Mouse (Mus musculus) testis, postnatal 14 days (tissue): ENCODE measurements around the gene Lcn11.

Experiments
- DNase-seq: peaks from one replicate; pipeline ENCODE4 v3.0.0; 2021; ENCODE audit warnings: low spot score

Gene Lcn11

GRCm38 (mm10) chr2:25828344-25828947, 51.6 kb downstream of the Lcn11 start:
- no peak for DNase-seq
